Mouse (Mus musculus): Measurements from ENCODE around the gene Acat2. TPM values are rescaled to one million over a fixed set of nuclear protein-coding genes. Genes with fewer than 3 reads are reported as not detected.
"Not testable (repeated sequence)": the region's sequence is repeated elsewhere in the genome, so short reads cannot be mapped to it uniquely, and the experiment has no call there.

Gene Acat2
- polyA plus RNA-seq (2015; fragmentation: Nextera tagmentation; extraction: Ambion mirVana) = 207 and 209 TPM in 2 replicates

DNA sequence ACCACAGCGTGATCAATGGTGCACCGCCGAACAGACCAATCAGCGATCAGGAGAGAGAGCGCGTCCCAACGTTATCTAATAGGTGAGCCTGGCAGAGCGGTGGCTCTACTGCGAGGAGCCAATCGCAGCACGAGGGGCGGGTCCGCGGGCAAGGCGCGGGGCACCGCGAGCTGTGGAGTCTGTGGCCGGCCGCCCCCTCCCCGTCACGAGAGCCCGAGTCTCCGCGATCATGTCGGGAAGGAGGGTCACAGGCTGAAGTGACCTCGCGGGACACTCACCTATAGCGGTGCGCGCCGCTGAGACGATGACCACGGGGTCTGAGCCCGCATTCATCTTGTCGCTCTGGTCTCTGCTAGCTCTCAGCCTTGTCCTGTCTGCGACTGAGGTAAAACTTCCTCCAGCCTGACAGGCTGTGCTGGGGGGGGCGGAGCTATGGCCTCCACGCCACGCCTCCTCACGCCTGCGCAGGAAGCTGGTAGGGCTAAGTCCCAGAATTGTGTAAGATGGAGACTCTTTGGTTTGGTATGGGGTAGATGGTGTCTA is at the start of gene Acat2:
Acat2 (minus strand) TSS at position 417 of the 543 bp plus-strand sequence.
- Histone ChIP-seq H3K4me1 (peaks cover 9% of the 10 kb centered on the region; the same call in 1 of the 2 replicates), H3K9me3 (no peaks in the 10 kb centered on the region), H3K4me3 (peak within 1 kb of the TSS; percentile 66), H3K27ac (peak within 1 kb of the TSS; percentile 83), H3K27me3 (no peaks in the 10 kb centered on the region), H3K9ac (peak within 1 kb of the TSS; percentile 68), H3K4me2 (replicated peaks) (peak within 1 kb of the TSS; percentile 74), H3K36me3 (peaks cover 23% of the 10 kb centered on the region)
- WGBS = under 1% methylated on average over 42 of the region's 42 CpGs
- ATAC-seq (ENCODE audit: low FRiP score, low read depth) = peak; percentile 99

DNA sequence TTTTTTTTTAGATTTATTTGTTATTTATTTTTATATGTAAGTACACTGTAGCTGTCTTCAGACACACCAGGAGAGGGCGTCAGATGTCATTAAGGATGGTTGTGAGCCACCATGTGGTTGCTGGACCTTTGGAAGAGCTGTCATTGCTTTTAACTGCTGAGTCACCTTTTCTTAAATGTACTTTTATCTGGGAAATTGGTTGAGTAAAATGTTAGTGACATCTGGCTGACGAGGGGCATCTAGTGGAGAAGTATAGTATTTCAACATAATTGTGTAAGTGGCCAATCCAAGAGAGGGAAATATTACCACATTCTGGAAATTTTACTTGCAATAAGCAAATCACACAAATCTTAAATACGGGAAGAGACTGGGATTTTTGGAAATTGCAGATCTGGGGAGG is 49.3 kb upstream of the Acat2 start:
- no peak overlapping the region for H3K4me2 ChIP-seq (replicated peaks)
- peaks cover 34% of the 10 kb centered on the region for H3K36me3 ChIP-seq
- no peak for ATAC-seq (ENCODE audit: low FRiP score, low read depth)
- H3K27me3 ChIP-seq = no peaks in the 10 kb centered on the region
- H3K9ac ChIP-seq = no peak overlapping the region
- H3K4me1 ChIP-seq = peaks cover 8% of the 10 kb centered on the region
- no peak overlapping the region for H3K4me3 ChIP-seq
- no peak overlapping the region for H3K27ac ChIP-seq
- H3K9me3 ChIP-seq = no peaks in the 10 kb centered on the region
- whole genome bisulfite sequencing = 32% methylated on average over 3 of the region's 3 CpGs

GRCm38 (mm10) chr17:13008528-13008927 is 48.0 kb upstream of the Acat2 start:
- peak overlapping the region; percentile 76 for H3K9ac ChIP-seq
- WGBS = 7% methylated on average over 10 of the region's 10 CpGs
- H3K36me3 ChIP-seq = peaks cover 21% of the 10 kb centered on the region
- H3K4me1 ChIP-seq = peaks cover 8% of the 10 kb centered on the region
- no peaks in the 10 kb centered on the region for H3K27me3 ChIP-seq
- no peaks in the 10 kb centered on the region for H3K9me3 ChIP-seq
- ATAC-seq (ENCODE audit: low FRiP score, low read depth) = no peak
- H3K27ac ChIP-seq = peak overlapping the region; percentile 72; the same call in 1 of the 2 replicates
- H3K4me2 ChIP-seq (replicated peaks) = peak overlapping the region; percentile 85
- peak overlapping the region; percentile 82 for H3K4me3 ChIP-seq

DNA sequence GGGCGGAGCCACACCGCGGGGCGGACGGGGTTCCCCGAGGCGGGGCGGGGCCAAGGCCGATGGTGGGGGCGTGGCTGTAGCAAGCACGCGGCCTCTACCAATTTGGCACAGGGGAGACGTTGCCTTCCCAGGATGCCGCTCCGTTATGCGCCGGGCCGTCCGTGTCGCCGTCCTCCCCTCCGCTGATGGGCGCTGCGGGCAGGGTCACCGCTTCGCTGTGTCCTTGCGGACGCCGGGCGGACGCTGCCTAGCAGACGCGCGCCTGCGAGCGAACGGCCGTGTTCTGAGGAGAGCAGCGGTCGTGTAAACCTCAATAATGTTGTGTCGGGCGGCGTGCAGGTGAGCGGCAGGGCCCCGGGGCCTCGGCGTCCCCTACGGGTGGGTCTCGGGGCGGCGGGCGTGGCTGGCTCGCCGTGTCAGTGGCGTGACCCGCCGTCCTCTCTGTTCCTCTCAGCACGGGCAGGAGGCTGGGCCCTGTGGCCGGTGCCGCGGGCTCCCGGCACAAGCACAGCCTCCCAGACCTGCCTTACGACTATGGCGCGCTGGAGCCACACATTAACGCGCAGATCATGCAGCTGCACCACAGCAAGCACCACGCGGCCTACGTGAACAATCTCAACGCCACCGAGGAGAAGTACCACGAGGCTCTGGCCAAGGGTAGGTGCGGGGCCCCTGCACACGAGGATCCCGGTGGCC is 47.3 kb upstream of the Acat2 start:
- Histone ChIP-seq H3K9me3 (no peaks in the 10 kb centered on the region), H3K36me3 (peaks cover 15% of the 10 kb centered on the region), H3K4me1 (peaks cover 8% of the 10 kb centered on the region), H3K9ac (peak overlapping the region; percentile 76), H3K4me3 (peak overlapping the region; percentile 82), H3K27me3 (no peaks in the 10 kb centered on the region), H3K4me2 (replicated peaks) (peak overlapping the region; percentile 85), H3K27ac (peak overlapping the region; percentile 72)
- under 1% methylated on average over 76 of the region's 76 CpGs for WGBS
- peak; percentile 97 for ATAC-seq (ENCODE audit: low FRiP score, low read depth)

- no peak for ATAC-seq (ENCODE audit: low FRiP score, low read depth)
- Histone ChIP-seq H3K4me3 (peak overlapping the region; percentile 82), H3K9ac (peak overlapping the region; percentile 57), H3K9me3 (no peaks in the 10 kb centered on the region), H3K4me1 (peaks cover 8% of the 10 kb centered on the region), H3K27ac (0 out of 2 replicates have a peak overlapping the region, but pooled peaks have one; percentile 59), H3K36me3 (peaks cover 6% of the 10 kb centered on the region), H3K4me2 (replicated peaks) (peak overlapping the region; percentile 85), H3K27me3 (no peaks in the 10 kb centered on the region)
- 47% methylated on average over 5 of the region's 5 CpGs for WGBS
Observed at GRCm38 (mm10) chr17:13006984-13007383, 46.4 kb upstream of the Acat2 start.

GRCm38 (mm10) chr17:13006546-13006945 is 46.0 kb upstream of the Acat2 start, which contains the start of gene Sod2:
Gene Sod2 (plus strand): TSS chr17:13006846.
- WGBS = 92% methylated on average over 2 of the region's 2 CpGs
- not testable (repeated sequence) for H3K27me3 ChIP-seq; H3K9me3 ChIP-seq; H3K4me1 ChIP-seq; ATAC-seq (ENCODE audit: low FRiP score, low read depth); H3K36me3 ChIP-seq
- H3K9ac ChIP-seq = peak within 1 kb of the TSS; percentile 57
- peak within 1 kb of the TSS; percentile 85 for H3K4me2 ChIP-seq (replicated peaks)
- peak within 1 kb of the TSS; percentile 59 for H3K27ac ChIP-seq
- H3K4me3 ChIP-seq = peak within 1 kb of the TSS; percentile 82

DNA sequence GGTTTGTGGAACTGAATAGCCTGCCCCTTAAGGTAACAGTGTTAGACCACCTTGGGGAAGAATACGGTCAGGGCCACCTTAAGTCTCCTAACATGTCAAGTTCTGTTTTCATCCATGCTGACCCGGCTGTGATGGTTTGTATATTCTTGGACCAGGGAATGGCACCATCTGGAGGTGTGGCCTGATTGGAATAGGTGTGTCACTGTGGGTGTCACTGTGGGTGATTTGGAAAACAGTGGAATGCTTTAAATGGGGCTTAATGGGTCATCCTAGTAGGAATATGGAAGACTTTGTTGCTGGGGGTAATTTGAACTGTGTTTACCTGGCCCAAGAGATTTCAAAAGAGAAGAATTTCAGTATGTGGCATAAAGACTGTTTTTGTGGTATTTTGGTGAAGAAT is 43.9 kb upstream of the Acat2 start:
- not testable (repeated sequence) for H3K27ac ChIP-seq; H3K27me3 ChIP-seq; H3K36me3 ChIP-seq; H3K9ac ChIP-seq; ATAC-seq (ENCODE audit: low FRiP score, low read depth); H3K9me3 ChIP-seq; H3K4me3 ChIP-seq; H3K4me1 ChIP-seq; H3K4me2 ChIP-seq (replicated peaks)
- WGBS = 74% methylated on average over 2 of the region's 2 CpGs

GRCm38 (mm10) chr17:13002243-13002642 is 41.7 kb upstream of the Acat2 start:
- not testable (repeated sequence) for H3K9me3 ChIP-seq; H3K9ac ChIP-seq; H3K4me1 ChIP-seq; H3K27me3 ChIP-seq; H3K4me3 ChIP-seq; H3K4me2 ChIP-seq (replicated peaks); H3K27ac ChIP-seq; ATAC-seq (ENCODE audit: low FRiP score, low read depth); H3K36me3 ChIP-seq
- WGBS = 95% methylated on average over 5 of the region's 5 CpGs

DNA sequence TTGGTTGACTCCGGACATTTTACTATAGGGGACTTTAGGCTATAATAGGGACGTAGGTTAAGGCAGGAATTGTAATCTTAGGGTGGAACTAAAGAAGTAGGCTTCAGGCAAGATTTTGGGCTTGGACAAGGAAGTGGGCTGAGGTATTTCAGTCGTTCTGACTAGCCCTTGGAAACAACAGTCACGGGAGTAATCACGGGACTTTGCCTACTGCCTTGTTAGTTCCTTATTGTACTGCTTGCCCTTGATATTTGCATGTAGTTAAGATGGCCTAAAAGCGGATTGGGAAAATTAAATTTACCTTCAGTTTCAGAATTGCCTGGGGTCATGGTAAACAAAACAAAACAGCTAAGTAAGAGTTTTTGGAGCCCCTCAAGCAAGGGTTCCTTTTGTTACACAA is 38.5 kb upstream of the Acat2 start:
- no peaks in the 10 kb centered on the region for H3K9me3 ChIP-seq
- no peak overlapping the region for H3K27ac ChIP-seq
- 76% methylated on average over 6 of the region's 6 CpGs for WGBS
- H3K27me3 ChIP-seq = no peaks in the 10 kb centered on the region
- H3K9ac ChIP-seq = no peak overlapping the region
- no peaks in the 10 kb centered on the region for H3K4me1 ChIP-seq
- H3K4me2 ChIP-seq (replicated peaks) = no peak overlapping the region
- ATAC-seq (ENCODE audit: low FRiP score, low read depth) = no peak
- H3K4me3 ChIP-seq = no peak overlapping the region
- H3K36me3 ChIP-seq = no peaks in the 10 kb centered on the region

DNA sequence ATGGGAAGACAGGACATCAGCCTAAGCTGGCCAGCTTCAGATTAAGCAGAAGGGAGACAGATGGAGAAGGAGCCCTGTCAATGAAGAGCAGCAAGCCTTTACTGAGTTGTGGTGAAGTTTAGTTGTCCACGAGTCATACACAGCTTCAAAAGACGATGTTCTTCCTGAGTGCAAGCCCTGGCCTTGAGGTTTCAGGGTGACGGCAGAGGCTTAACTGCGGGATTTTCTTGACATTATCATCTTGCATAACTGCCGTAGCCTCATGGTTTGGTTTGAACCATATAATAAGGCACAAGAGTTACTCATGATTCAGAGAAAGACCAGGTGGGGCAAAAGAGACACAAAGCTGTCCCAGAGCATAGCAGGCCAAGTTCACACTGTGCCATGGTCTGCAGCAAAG is 37.3 kb upstream of the Acat2 start:
- H3K9ac ChIP-seq = no peak overlapping the region
- H3K9me3 ChIP-seq = no peaks in the 10 kb centered on the region
- no peaks in the 10 kb centered on the region for H3K27me3 ChIP-seq
- no peak for ATAC-seq (ENCODE audit: low FRiP score, low read depth)
- 86% methylated on average over 5 of the region's 5 CpGs for WGBS
- H3K4me1 ChIP-seq = peaks cover 5% of the 10 kb centered on the region; the same call in 1 of the 2 replicates
- H3K4me3 ChIP-seq = no peak overlapping the region
- H3K4me2 ChIP-seq (replicated peaks) = no peak overlapping the region
- no peak overlapping the region for H3K27ac ChIP-seq
- no peaks in the 10 kb centered on the region for H3K36me3 ChIP-seq

- no peak overlapping the region for H3K4me3 ChIP-seq
- ATAC-seq (ENCODE audit: low FRiP score, low read depth) = no peak
- no peaks in the 10 kb centered on the region for H3K36me3 ChIP-seq
- no peaks in the 10 kb centered on the region for H3K9me3 ChIP-seq
- no peak overlapping the region for H3K4me2 ChIP-seq (replicated peaks)
- H3K27ac ChIP-seq = no peak overlapping the region
- H3K27me3 ChIP-seq = no peaks in the 10 kb centered on the region
- WGBS = 24% methylated on average over 3 of the region's 3 CpGs
- H3K9ac ChIP-seq = no peak overlapping the region
- peaks cover 5% of the 10 kb centered on the region; the same call in 1 of the 2 replicates for H3K4me1 ChIP-seq
Observed at GRCm38 (mm10) chr17:12996345-12996744, 35.8 kb upstream of the Acat2 start.

- 65% methylated on average over 1 of the region's 1 CpGs for WGBS
- ATAC-seq (ENCODE audit: low FRiP score, low read depth) = no peak
- Histone ChIP-seq H3K27ac (peak within 1 kb of the TSS; percentile 100; the same call in 1 of the 2 replicates), H3K27me3 (no peaks in the 10 kb centered on the region), H3K9ac (peak within 1 kb of the TSS; percentile 100), H3K4me3 (peak within 1 kb of the TSS; percentile 99), H3K4me1 (peaks cover 17% of the 10 kb centered on the region), H3K4me2 (replicated peaks) (peak within 1 kb of the TSS; percentile 72), H3K36me3 (no peaks in the 10 kb centered on the region), H3K9me3 (no peaks in the 10 kb centered on the region)
Observed at GRCm38 (mm10) chr17:12994069-12994468, 33.5 kb upstream of the Acat2 start, which contains the start of gene Wtap. Gene Wtap (minus strand): TSS chr17:12994169.

All from limb, embryonic 13.5 days (tissue).